Mouse (Mus musculus): ENCODE results near the gene Mrpl44. TPM values are rescaled to one million over a fixed set of nuclear protein-coding genes. Genes with fewer than 3 reads are reported as not detected.

The Mrpl44 gene
- 40.3 and 43.9 TPM in 2 replicates for polyA plus RNA-seq (2015; fragmentation: Nextera tagmentation; extraction: Ambion mirVana)

DNA sequence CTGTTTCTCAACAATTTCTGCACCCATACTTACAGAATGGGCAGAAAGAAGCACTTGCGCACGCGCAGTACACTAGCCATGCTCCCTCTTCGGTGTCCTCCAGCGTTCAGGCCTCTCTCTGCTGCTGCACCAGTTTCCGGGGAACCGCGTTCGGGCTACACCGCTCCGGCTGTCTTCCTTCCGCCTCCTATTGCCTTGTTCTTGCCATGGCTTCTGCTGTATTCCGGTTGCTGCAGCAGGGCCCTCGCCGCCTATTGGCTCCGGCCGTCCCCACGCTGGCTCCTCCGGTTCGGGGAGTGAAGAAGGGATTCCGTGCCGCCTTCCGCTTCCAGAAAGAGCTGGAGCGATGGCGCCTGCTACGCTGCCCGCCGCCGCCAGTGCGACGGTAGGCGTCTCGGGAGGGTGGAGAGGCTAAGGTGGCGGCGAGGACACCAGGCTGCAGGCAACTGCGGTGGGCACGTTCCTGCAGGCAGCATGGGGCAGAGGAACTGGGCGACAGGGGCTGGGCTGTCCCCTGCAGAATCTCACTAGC lies at the start of gene Mrpl44, which contains the start of gene Wdfy1:
Gene Mrpl44 (plus strand): TSS at position 92 of the 532 bp plus-strand sequence.
Gene Wdfy1 (minus strand): TSS at position 217 of the 532 bp plus-strand sequence.
- Histone ChIP-seq H3K4me2 (peak within 1 kb of the TSS; percentile 60), H3K4me3 (replicated peaks) (peak within 1 kb of the TSS; percentile 99), H3K4me1 (peaks cover 23% of the 10 kb centered on the region), H3K9ac (replicated peaks) (peak within 1 kb of the TSS; percentile 91), H3K36me3 (peaks cover 30% of the 10 kb centered on the region), H3K27ac (replicated peaks) (peak within 1 kb of the TSS; percentile 91), H3K27me3 (replicated peaks) (no peaks in the 10 kb centered on the region), H3K9me3 (replicated peaks) (no peaks in the 10 kb centered on the region)
- WGBS = under 1% methylated on average over 38 of the region's 38 CpGs
- ATAC-seq (ENCODE audit: low FRiP score) = peak; percentile 99

DNA sequence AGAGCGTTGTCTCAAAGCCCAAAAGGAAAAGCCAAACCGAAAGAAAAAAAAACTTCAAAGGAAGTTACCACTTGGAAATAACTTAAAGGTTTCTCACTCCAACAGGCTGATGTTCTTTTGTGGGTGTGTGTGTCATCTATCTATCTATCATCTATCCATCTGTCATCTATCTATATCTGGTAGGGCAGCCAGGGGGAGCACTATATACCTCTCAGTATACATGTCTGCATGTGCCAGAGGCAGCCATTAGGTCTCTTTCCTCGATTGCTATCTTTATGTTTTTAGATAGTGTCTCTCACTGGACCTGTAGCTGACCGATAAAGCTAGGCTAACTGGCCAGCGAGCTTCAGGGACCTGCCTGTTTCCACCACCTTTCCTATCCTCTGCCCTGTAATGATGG lies 41.0 kb upstream of the Mrpl44 start:
- H3K36me3 ChIP-seq = peaks cover 12% of the 10 kb centered on the region; the same call in 1 of the 2 replicates
- H3K9ac ChIP-seq (replicated peaks) = no peak overlapping the region
- WGBS = 87% methylated on average over 5 of the region's 5 CpGs
- H3K27ac ChIP-seq (replicated peaks) = no peak overlapping the region
- H3K27me3 ChIP-seq (replicated peaks) = no peaks in the 10 kb centered on the region
- ATAC-seq (ENCODE audit: low FRiP score) = no peak
- H3K4me3 ChIP-seq (replicated peaks) = no peak overlapping the region
- H3K4me2 ChIP-seq = no peak overlapping the region
- H3K9me3 ChIP-seq (replicated peaks) = no peaks in the 10 kb centered on the region
- no peaks in the 10 kb centered on the region for H3K4me1 ChIP-seq

DNA sequence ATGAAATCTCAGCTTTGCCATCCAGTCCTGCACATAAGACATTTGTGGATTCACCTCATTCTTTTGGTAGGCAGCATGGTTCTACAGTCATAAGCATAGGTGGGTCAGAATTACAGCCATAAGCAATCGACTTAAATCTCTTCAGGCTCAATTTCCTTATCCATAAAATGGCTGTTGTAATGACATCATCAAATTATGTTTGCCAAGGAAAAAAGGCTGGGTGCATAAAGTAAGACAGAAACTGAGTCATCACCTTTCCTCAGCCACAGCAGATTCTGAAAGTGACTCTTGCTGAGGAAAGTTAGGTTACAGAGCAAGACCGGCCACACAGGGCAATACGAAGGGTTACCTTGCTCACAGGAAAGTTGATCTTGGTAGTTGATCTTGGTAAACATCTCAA lies 39.4 kb upstream of the Mrpl44 start:
- 96% methylated on average over 3 of the region's 3 CpGs for WGBS
- Histone ChIP-seq H3K27ac (replicated peaks) (no peak overlapping the region), H3K36me3 (peaks cover 12% of the 10 kb centered on the region; the same call in 1 of the 2 replicates), H3K27me3 (replicated peaks) (no peaks in the 10 kb centered on the region), H3K4me3 (replicated peaks) (no peak overlapping the region), H3K4me1 (no peaks in the 10 kb centered on the region), H3K4me2 (no peak overlapping the region), H3K9ac (replicated peaks) (no peak overlapping the region), H3K9me3 (replicated peaks) (no peaks in the 10 kb centered on the region)
- ATAC-seq (ENCODE audit: low FRiP score) = no peak

DNA sequence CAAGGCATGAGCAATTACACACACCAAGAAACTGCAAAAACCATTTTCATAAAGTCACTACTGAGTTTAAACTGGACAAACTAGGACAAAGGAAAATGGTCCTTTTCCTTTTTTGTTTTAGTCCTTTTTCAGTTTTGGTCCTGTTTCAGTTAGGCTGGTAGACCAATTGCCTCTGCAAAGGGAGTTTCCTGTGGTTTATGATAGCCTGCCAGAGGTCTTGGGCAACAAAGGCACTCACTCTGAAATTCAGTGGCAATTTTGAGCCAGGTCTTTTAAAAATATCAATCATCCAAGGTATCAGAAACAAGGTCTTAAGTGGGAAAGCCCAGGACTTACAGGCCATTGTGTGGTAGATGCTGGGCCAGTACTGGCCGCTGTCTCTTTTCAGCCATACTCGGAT lies 36.1 kb upstream of the Mrpl44 start:
- 75% methylated on average over 2 of the region's 2 CpGs for WGBS
- no peak overlapping the region for H3K4me3 ChIP-seq (replicated peaks)
- H3K9me3 ChIP-seq (replicated peaks) = no peaks in the 10 kb centered on the region
- H3K9ac ChIP-seq (replicated peaks) = no peak overlapping the region
- H3K27ac ChIP-seq (replicated peaks) = no peak overlapping the region
- peaks cover 11% of the 10 kb centered on the region; the same call in 1 of the 2 replicates for H3K36me3 ChIP-seq
- H3K4me1 ChIP-seq = no peaks in the 10 kb centered on the region
- H3K4me2 ChIP-seq = no peak overlapping the region
- no peak for ATAC-seq (ENCODE audit: low FRiP score)
- no peaks in the 10 kb centered on the region for H3K27me3 ChIP-seq (replicated peaks)

DNA sequence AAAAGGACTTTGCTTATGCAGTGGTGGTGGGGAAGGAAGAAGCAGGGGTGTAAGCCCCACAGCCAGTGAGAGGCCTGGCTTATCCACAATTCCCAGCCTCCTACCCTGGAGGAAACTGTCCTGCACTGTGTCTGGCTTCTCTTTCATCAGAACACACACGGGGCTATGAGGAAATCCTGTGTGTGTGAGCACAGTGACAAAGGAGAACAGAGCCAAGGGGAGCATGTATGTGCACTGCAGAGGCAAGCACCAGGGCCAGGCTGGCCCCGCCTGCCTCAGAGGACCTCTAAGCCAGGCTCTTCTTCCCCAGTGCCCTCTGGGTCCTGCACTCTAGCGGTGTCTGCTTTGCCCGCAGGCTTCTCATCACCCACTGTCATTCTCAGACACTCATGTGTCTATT lies 34.8 kb upstream of the Mrpl44 start:
- no peak for ATAC-seq (ENCODE audit: low FRiP score)
- no peaks in the 10 kb centered on the region for H3K9me3 ChIP-seq (replicated peaks)
- 85% methylated on average over 4 of the region's 4 CpGs for WGBS

DNA sequence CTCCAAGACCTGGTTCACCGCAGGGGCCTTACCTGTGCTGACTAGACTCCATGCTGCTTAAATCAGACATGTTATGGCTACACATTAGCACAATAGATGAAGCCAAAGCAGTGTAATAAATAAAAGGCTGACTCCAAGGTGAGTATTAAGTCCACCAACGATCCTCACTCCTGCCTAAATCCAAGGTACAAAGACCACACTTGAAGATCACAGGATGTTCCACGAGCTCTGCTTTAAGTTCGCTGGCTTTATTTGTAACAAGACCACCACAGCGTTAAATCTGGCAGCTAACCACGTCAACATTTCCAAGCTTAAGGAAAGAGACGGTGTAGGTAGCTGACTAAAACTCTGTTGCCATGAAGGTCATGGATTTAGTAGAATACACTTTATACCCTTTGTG lies 32.9 kb upstream of the Mrpl44 start:
- H3K4me2 ChIP-seq = no peak overlapping the region
- no peak overlapping the region for H3K4me3 ChIP-seq (replicated peaks)
- no peaks in the 10 kb centered on the region for H3K9me3 ChIP-seq (replicated peaks)
- no peak overlapping the region for H3K9ac ChIP-seq (replicated peaks)
- H3K27me3 ChIP-seq (replicated peaks) = no peaks in the 10 kb centered on the region
- 93% methylated on average over 7 of the region's 7 CpGs for WGBS
- H3K36me3 ChIP-seq = peaks cover 10% of the 10 kb centered on the region; the same call in 1 of the 2 replicates
- no peak overlapping the region for H3K27ac ChIP-seq (replicated peaks)
- H3K4me1 ChIP-seq = no peaks in the 10 kb centered on the region
- no peak for ATAC-seq (ENCODE audit: low FRiP score)

More for the DNA sequence above, 34.8 kb upstream of the Mrpl44 start:
- no peaks in the 10 kb centered on the region for H3K27me3 ChIP-seq (replicated peaks)
- no peak overlapping the region for H3K4me2 ChIP-seq
- no peak overlapping the region for H3K9ac ChIP-seq (replicated peaks)
- H3K36me3 ChIP-seq = peaks cover 11% of the 10 kb centered on the region; the same call in 1 of the 2 replicates
- H3K4me1 ChIP-seq = no peaks in the 10 kb centered on the region
- H3K4me3 ChIP-seq (replicated peaks) = no peak overlapping the region
- no peak overlapping the region for H3K27ac ChIP-seq (replicated peaks)

DNA sequence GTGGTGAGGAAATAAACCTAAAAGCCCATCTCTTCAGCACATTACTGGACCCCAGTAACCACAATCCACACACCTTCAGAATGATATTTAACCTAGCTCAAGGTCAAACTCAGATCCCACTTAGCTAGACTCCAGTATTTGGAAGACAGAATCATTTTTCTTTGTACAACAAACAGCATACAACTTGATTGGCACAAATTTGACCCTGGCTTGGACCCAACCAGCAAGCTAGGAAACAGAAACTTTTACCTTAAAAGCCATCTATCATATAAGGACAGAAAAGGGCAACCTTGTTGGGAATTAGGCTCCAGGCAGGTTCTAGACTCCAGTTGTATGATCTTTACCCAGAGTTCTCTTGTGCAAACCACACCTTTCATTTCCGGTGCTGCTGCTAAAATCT lies 32.4 kb upstream of the Mrpl44 start:
- no peak overlapping the region for H3K27ac ChIP-seq (replicated peaks)
- H3K4me3 ChIP-seq (replicated peaks) = no peak overlapping the region
- no peaks in the 10 kb centered on the region for H3K9me3 ChIP-seq (replicated peaks)
- no peaks in the 10 kb centered on the region for H3K4me1 ChIP-seq
- no peak for ATAC-seq (ENCODE audit: low FRiP score)
- H3K27me3 ChIP-seq (replicated peaks) = no peaks in the 10 kb centered on the region
- peaks cover 6% of the 10 kb centered on the region; the same call in 1 of the 2 replicates for H3K36me3 ChIP-seq
- 93% methylated on average over 1 of the region's 1 CpGs for WGBS
- H3K9ac ChIP-seq (replicated peaks) = no peak overlapping the region
- H3K4me2 ChIP-seq = no peak overlapping the region

DNA sequence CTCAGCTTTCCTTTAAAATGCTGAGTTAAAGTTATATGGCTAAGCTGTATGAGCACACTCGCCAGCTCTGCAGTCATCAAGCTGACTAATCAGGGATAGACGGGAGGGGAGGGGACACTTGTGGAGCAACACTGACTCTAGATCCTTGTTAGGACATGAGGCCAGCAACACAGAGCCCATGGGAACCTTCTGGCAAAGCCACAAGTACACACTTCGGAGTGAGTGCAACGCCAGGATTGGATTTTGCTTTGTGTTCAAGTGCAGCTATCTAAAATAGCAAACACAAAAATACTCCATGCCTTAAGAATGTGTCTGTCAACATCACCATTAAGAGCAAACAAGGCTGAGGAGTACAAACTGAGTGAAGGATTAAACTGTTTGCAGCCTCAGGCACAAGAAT lies 29.8 kb upstream of the Mrpl44 start:
- no peak overlapping the region for H3K4me2 ChIP-seq
- no peak overlapping the region for H3K4me3 ChIP-seq (replicated peaks)
- 90% methylated on average over 4 of the region's 4 CpGs for WGBS
- H3K9ac ChIP-seq (replicated peaks) = no peak overlapping the region
- peaks cover 4% of the 10 kb centered on the region; the same call in 1 of the 2 replicates for H3K9me3 ChIP-seq (replicated peaks)
- H3K36me3 ChIP-seq = peaks cover 6% of the 10 kb centered on the region; the same call in 1 of the 2 replicates
- no peak overlapping the region for H3K27ac ChIP-seq (replicated peaks)
- H3K4me1 ChIP-seq = no peaks in the 10 kb centered on the region
- no peaks in the 10 kb centered on the region for H3K27me3 ChIP-seq (replicated peaks)
- no peak for ATAC-seq (ENCODE audit: low FRiP score)

DNA sequence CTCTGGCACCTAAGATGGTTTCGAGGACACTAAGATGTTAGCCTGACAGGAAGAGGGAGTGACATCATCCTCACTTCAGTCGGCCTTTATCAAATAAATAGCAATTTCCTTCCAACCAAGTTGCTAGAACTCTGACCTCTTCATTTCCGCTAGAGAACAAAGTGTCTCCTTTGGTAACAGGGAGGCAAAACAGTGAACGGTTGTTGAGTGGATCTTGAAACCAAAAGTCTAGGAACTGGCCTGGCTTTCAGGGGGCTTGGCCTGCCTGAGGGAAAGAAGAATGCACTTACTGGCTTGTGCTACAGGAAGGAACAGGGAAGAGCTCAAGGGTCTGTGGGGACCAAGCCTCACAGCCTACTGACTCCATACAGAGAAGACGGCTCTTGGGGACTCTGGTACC lies 24.6 kb upstream of the Mrpl44 start:
- no peaks in the 10 kb centered on the region for H3K27me3 ChIP-seq (replicated peaks)
- H3K4me3 ChIP-seq (replicated peaks) = no peak overlapping the region
- no peak for ATAC-seq (ENCODE audit: low FRiP score)
- peaks cover 11% of the 10 kb centered on the region; the same call in 1 of the 2 replicates for H3K36me3 ChIP-seq
- 88% methylated on average over 5 of the region's 5 CpGs for WGBS
- no peak overlapping the region for H3K4me2 ChIP-seq
- H3K9me3 ChIP-seq (replicated peaks) = peaks cover 4% of the 10 kb centered on the region; the same call in 1 of the 2 replicates
- no peak overlapping the region for H3K9ac ChIP-seq (replicated peaks)
- H3K4me1 ChIP-seq = no peaks in the 10 kb centered on the region
- no peak overlapping the region for H3K27ac ChIP-seq (replicated peaks)

DNA sequence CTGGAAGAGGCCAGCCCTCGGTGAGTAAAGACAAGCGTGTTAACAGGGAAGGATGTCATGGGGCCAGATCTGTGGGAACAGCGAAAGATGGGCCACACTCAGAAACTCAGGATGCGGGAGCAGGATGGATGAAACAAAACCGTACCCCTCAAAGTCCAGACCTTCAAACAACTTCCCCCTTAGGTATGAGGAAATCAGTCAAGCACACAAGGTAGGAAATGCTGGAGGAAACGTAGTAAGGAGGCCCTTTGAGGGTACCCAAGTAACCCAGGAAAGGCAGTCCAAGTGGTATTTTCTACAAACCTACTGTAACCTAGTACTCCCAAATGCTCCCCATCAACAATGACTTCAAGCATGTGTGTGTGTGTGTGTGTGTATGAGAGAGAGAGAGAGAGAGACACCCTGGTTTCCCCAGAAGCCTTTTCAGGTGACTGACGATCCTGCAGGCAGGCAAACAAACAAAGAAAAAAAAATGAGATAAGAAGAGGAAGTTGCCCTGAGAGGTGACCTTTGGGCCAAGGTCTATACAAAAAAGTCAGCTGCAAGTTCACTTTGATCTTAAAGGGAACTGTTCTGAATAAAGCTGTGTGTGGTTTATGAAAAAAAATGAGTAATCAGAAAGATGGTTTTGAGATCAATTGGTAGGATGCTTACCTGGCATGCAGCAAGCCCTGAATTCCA lies 23.7 kb upstream of the Mrpl44 start:
- Histone ChIP-seq H3K27ac (replicated peaks) (no peak overlapping the region), H3K9ac (replicated peaks) (no peak overlapping the region), H3K9me3 (replicated peaks) (peaks cover 4% of the 10 kb centered on the region; the same call in 1 of the 2 replicates), H3K4me2 (no peak overlapping the region), H3K36me3 (peaks cover 11% of the 10 kb centered on the region; the same call in 1 of the 2 replicates), H3K27me3 (replicated peaks) (no peaks in the 10 kb centered on the region), H3K4me1 (peaks cover 6% of the 10 kb centered on the region), H3K4me3 (replicated peaks) (no peak overlapping the region)
- no peak for ATAC-seq (ENCODE audit: low FRiP score)
- WGBS = 91% methylated on average over 7 of the region's 7 CpGs

DNA sequence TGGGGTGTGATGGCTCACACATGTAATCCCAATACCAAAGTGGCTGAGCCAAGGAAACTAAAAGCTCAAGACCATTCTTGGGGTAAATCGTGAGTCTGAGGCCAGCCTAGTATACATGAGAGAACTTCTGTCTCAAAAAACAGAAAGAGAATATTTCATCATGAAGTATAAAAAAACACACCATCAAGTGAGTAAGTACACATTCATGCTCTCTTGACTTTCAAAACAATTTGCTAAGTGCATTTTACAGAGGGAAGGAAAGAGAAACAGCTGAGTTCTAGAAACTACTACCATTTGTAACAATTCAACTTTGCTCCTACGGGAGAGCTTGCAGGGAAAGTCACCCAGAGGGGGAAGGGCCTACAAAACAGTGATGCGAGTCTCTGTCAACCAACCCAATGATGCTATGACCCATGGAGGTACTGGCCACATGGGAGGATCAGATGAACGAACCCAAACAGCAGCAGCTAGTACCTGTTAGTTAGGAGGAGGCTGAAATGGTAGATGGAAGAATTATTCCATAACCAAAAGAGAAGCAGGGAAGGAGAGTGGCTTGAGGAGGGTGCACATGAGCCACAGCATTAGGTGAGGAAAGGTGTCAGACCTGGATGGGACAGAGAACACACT lies 23.0 kb upstream of the Mrpl44 start:
- no peak overlapping the region for H3K27ac ChIP-seq (replicated peaks)
- peaks cover 11% of the 10 kb centered on the region; the same call in 1 of the 2 replicates for H3K36me3 ChIP-seq
- H3K4me2 ChIP-seq = no peak overlapping the region
- ATAC-seq (ENCODE audit: low FRiP score) = no peak
- WGBS = 89% methylated on average over 4 of the region's 4 CpGs
- H3K4me1 ChIP-seq = peaks cover 9% of the 10 kb centered on the region
- H3K9me3 ChIP-seq (replicated peaks) = peaks cover 4% of the 10 kb centered on the region; the same call in 1 of the 2 replicates
- no peak overlapping the region for H3K4me3 ChIP-seq (replicated peaks)
- H3K27me3 ChIP-seq (replicated peaks) = no peaks in the 10 kb centered on the region
- H3K9ac ChIP-seq (replicated peaks) = no peak overlapping the region

Data from neural tube, embryonic 15.5 days (tissue).